Mouse (Mus musculus): ENCODE data around the gene Pdgfb. TPM values are rescaled to one million over a fixed set of nuclear protein-coding genes. Genes with fewer than 3 reads are reported as not detected.

Gene Pdgfb
- total and polyA plus RNA-seq, 3 experiments, result 0.23 to 0.72 TPM; not detected in 1

DNA sequence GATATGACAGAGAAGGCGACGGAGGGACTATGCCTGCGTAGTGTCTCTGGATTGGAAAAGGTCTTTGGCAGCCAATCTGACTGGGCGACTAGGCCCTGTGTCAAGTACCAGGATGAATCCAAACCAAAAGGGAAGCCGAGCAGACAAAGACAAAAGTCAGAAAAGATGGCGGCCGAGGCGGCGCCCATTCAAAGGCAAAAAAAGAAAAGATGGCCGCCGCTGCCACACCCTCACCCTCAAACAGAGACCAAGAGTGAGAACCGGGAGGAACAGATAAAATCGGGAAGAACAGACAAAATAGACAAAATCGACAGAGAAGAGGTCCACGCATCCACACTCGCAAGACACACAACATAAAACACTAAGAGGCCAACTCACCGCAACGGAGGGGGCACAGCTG is 44.3 kb downstream of the Pdgfb start:
- H3K79me2 ChIP-seq (ENCODE audit: control insufficient read depth, insufficient read depth, low read length, poor library complexity), result no peaks in the 10 kb centered on the region
- no peak overlapping the region for H3K9ac ChIP-seq (ENCODE audit: control insufficient read depth, low read depth, low read length, poor library complexity, severe bottlenecking)
- H3K36me3 ChIP-seq (ENCODE audit: control insufficient read depth in 1 of 2, insufficient read depth in 2 of 2, low read length in 2 of 2), result no peaks in the 10 kb centered on the region
- DNase-seq (ENCODE audit: low read depth, low spot score), result no peak
- no peaks in the 10 kb centered on the region for H3K4me1 ChIP-seq (ENCODE audit: control insufficient read depth in 1 of 2, insufficient read depth in 2 of 2, low read length in 2 of 2)
- H3K4me3 ChIP-seq (ENCODE audit: control insufficient read depth in 1 of 2, insufficient read depth in 1 of 2, low read depth in 2 of 2, low read length in 2 of 2), result no peak overlapping the region
- no peaks in the 10 kb centered on the region for H3K9me3 ChIP-seq (replicated peaks; ENCODE audit: insufficient read depth, low read length)
- peaks cover 0 to 2% of the 10 kb centered on the region in 2 experiments; a peak in 1 of 4 replicates for H3K27me3 ChIP-seq (ENCODE audit: control insufficient read depth in 1 of 2, insufficient read depth in 2 of 2, low read length in 2 of 2)
- TF ChIP-seq SIN3A (IDR thresholded peaks at IDR 0.05; ENCODE audit: low read length) (no peak), USF2 (IDR thresholded peaks at IDR 0.05; ENCODE audit: borderline replicate concordance in 1 of 2, insufficient read depth in 1 of 2, low read depth in 1 of 2, low read length in 2 of 2) (no peak), UBTF (IDR thresholded peaks at IDR 0.05; ENCODE audit: borderline replicate concordance, insufficient read depth, low read depth, low read length) (no peak), EP300 (IDR thresholded peaks at IDR 0.05; ENCODE audit: low read depth in 1 of 2, low read length in 2 of 2) (no peak), USF1 (IDR thresholded peaks at IDR 0.05; ENCODE audit: low read depth, low read length) (no peak), ZNF384 (IDR thresholded peaks at IDR 0.05; ENCODE audit: low read depth, low read length) (no peak), KAT2A (conservative IDR thresholded peaks at IDR 0.05; ENCODE audit: low read depth, low read length) (no peak), GATA1 (IDR thresholded peaks at IDR 0.05; ENCODE audit: low read depth, low read length) (no peak), ZC3H11A (IDR thresholded peaks at IDR 0.05; ENCODE audit: low read depth, low read length) (no peak), CHD1 (IDR thresholded peaks at IDR 0.05; ENCODE audit: low read depth, low read length) (no peak), POLR2A (IDR thresholded peaks at IDR 0.05; ENCODE audit: control insufficient read depth in 1 of 2, insufficient read depth in 1 of 2, low read depth in 1 of 2, low read length in 2 of 2, poor library complexity in 1 of 2) (no peak), ETS1 (IDR thresholded peaks at IDR 0.05; ENCODE audit: low read depth, low read length) (no peak), HCFC1 (IDR thresholded peaks at IDR 0.05; ENCODE audit: low read depth, low read length) (no peak), CHD2 (IDR thresholded peaks at IDR 0.05; ENCODE audit: low read length) (no peak), RAD21 (IDR thresholded peaks at IDR 0.05; ENCODE audit: low read depth, low read length) (no peak), GABPA (IDR thresholded peaks at IDR 0.05; ENCODE audit: low read depth, low read length) (no peak), E2F4 (IDR thresholded peaks at IDR 0.05; ENCODE audit: borderline replicate concordance, low read depth, low read length) (no peak), CTCF (IDR thresholded peaks at IDR 0.05 in 2 of 3, conservative IDR thresholded peaks at IDR 0.05 in 1 of 3; ENCODE audit: control insufficient read depth in 1 of 3, insufficient read depth in 1 of 3, low read depth in 2 of 3, low read length in 3 of 3, poor library complexity in 1 of 3, severe bottlenecking in 1 of 3) (no peak), JUND (IDR thresholded peaks at IDR 0.05; ENCODE audit: low read depth, low read length) (no peak)
- H3K27ac ChIP-seq (ENCODE audit: control insufficient read depth, low read depth, low read length), result no peak overlapping the region

DNA sequence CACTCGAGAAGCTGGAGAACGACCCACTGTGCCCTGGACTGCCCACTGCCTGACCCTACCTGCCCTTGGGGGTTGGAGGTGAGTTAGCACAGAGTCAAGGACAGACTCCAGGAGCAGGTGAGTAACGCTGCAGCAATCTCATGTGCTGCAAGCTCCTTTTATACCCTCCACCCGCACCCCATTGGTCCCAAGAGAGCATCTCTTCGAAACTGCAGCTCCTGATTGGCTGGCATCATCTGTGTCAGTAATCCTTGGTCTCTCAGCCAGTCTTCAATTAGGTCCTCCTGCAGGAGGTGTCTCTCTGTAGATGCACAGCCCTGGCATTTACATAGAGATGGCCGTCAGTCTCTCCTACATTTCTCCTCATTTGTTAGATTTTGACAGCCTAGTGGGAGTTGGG is 47.4 kb downstream of the Pdgfb start:
- no peaks in the 10 kb centered on the region for H3K9me3 ChIP-seq (replicated peaks; ENCODE audit: insufficient read depth, low read length)
- TF ChIP-seq MAFK (IDR thresholded peaks at IDR 0.05; ENCODE audit: borderline replicate concordance, low read depth, low read length) (no peak), KAT2A (conservative IDR thresholded peaks at IDR 0.05; ENCODE audit: low read depth, low read length) (no peak), USF2 (IDR thresholded peaks at IDR 0.05; ENCODE audit: borderline replicate concordance in 1 of 2, insufficient read depth in 1 of 2, low read depth in 1 of 2, low read length in 2 of 2) (no peak), POLR2AphosphoS5 (IDR thresholded peaks at IDR 0.05; ENCODE audit: borderline replicate concordance, low read depth, low read length) (no peak), ETS1 (IDR thresholded peaks at IDR 0.05; ENCODE audit: low read depth, low read length) (no peak), TBP (IDR thresholded peaks at IDR 0.05; ENCODE audit: low read depth, low read length) (no peak), EP300 (IDR thresholded peaks at IDR 0.05; ENCODE audit: low read depth in 1 of 2, low read length in 2 of 2) (no peak), JUND (IDR thresholded peaks at IDR 0.05; ENCODE audit: low read depth, low read length) (no peak), SIN3A (IDR thresholded peaks at IDR 0.05; ENCODE audit: low read length) (no peak), MYC (IDR thresholded peaks at IDR 0.05; ENCODE audit: low read depth, low read length) (no peak), ZKSCAN1 (IDR thresholded peaks at IDR 0.05; ENCODE audit: low read depth, low read length) (no peak), ELF1 (IDR thresholded peaks at IDR 0.05; ENCODE audit: low read depth, low read length) (no peak), GATA1 (IDR thresholded peaks at IDR 0.05; ENCODE audit: low read depth, low read length) (no peak), MEF2A (IDR thresholded peaks at IDR 0.05; ENCODE audit: extremely low read depth, insufficient replicate concordance, low read depth, low read length, poor library complexity, severe bottlenecking) (no peak), ZNF384 (IDR thresholded peaks at IDR 0.05; ENCODE audit: low read depth, low read length) (no peak), TCF12 (IDR thresholded peaks at IDR 0.05; ENCODE audit: low read depth, low read length) (no peak)
- H3K27ac ChIP-seq (ENCODE audit: control insufficient read depth, low read depth, low read length), result no peak overlapping the region
- no peaks in the 10 kb centered on the region for H3K79me2 ChIP-seq (ENCODE audit: control insufficient read depth, insufficient read depth, low read length, poor library complexity)
- peaks cover 0 to 2% of the 10 kb centered on the region in 2 experiments; a peak in 1 of 4 replicates for H3K27me3 ChIP-seq (ENCODE audit: control insufficient read depth in 1 of 2, insufficient read depth in 2 of 2, low read length in 2 of 2)
- H3K9ac ChIP-seq (ENCODE audit: control insufficient read depth, low read depth, low read length, poor library complexity, severe bottlenecking), result no peak overlapping the region
- no peak overlapping the region for H3K4me3 ChIP-seq (ENCODE audit: control insufficient read depth in 1 of 2, insufficient read depth in 1 of 2, low read depth in 2 of 2, low read length in 2 of 2)
- no peak for DNase-seq (ENCODE audit: low read depth, low spot score)
- no peaks in the 10 kb centered on the region for H3K4me1 ChIP-seq (ENCODE audit: control insufficient read depth in 1 of 2, insufficient read depth in 2 of 2, low read length in 2 of 2)
- H3K36me3 ChIP-seq (ENCODE audit: control insufficient read depth in 1 of 2, insufficient read depth in 2 of 2, low read length in 2 of 2), result no peaks in the 10 kb centered on the region

Data from MEL (cell line).